7 mouse cellular contexts compared by ENCODE assay signal in genomic region chr17:35300261-35300945, GRCm38 (mm10).
DNase-seq lines count a peak whose midpoint lies in the region.

No protein-coding gene starts in this region.

- DNase-seq in B cell, adult 2 months, result peak; percentile 68 to 71
- DNase-seq in ES-CJ7 (ENCODE audit: low read depth, low spot score), result peak; percentile 51
- DNase-seq in ZHBTc4 (ENCODE audit: low read depth, low spot score), result peak; percentile 71
- peak; percentile 49 for DNase-seq in induced T-regulatory cell, adult 2 months (ENCODE audit: low read depth)
- DNase-seq in liver, result peak; percentile 19
- DNase-seq in lung, postnatal 10 days, result peak; percentile 21
- peak; percentile 59 for DNase-seq in testis, postnatal 10 days (ENCODE audit: low spot score)

Comparison
In these comparisons a context has a peak if more than half of its experiments do, and no peak if none do; other contexts are left out.
1. Peak in every context shown above with its lines: DNase-seq.
2. DNase-seq: peak in every context shown above with its lines; median percentile 71 in ZHBTc4; 70 in B cell, adult 2 months; 59 in testis, postnatal 10 days; 51 in ES-CJ7; 49 in induced T-regulatory cell, adult 2 months; 21 in lung, postnatal 10 days; 19 in liver.